Mouse (Mus musculus): ENCODE results near the gene Nfkbil1. TPM values are rescaled to one million over a fixed set of nuclear protein-coding genes. Genes with fewer than 3 reads are reported as not detected.
"Not testable (repeated sequence)": the region's sequence is repeated elsewhere in the genome, so short reads cannot be mapped to it uniquely, and the experiment has no call there.

Nfkbil1 gene
- total RNA-seq, 2 experiments from 2014 or later, result 8.0 to 8.5 TPM

DNA sequence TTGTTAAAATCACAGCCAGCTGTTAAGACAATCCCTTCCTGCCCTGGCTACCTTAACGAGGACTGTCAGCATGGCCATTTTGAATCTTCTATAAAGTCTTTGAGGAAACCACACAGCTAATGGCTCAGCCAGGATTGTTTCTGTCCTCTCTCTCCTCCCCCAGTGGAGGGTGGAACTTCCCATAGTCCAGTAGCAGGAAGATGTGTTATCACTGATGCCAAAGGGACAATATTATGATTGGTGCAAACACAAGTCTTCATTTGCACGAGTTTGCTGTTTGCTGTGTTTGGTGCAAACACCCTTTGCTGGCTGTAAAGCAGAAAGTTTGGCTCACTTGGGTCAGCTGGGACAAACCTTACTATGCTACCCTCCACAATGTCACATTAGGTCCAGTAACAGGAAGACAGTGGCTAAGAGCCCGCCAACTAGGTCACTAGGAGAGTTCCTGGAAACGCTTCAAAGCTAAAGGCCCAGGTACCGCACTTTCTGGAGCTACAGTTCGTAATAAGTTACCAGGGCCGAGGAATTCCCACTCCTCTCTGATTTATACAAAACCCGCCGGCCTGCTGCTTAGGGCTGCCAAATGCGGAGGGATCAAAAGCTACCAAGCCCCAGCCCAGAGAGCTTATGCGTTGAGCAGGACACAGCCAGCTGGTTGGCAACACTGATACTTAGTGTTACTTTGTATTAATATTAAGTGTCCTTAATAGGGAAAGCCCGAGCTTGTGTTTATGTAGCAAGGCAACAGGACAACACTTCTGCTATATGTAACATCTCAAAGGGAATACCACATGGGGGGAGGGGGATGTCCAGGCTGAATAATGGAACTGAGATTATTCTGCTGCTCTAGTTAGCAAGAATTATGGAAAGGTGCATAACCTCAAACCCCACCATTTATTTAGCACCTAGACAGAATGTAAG lies 5.1 kb upstream of the Nfkbil1 start:
- intact Hi-C loops (cut with DNase I), result loop anchor here (10.0 kb wide), 1 partner anchor 346 kb away; the partner anchor contains the start of genes C2 and Ehmt2
- DNase-seq, result no peak

- DNase-seq, result no peak
- intact Hi-C loops (cut with DNase I), result loop anchor here (5.0 to 10.0 kb wide), 2 partner anchors 237 to 345 kb away; partner anchors contain the start of genes C2, Ehmt2 and Vars
These were observed 4.1 kb upstream of the Nfkbil1 start for GRCm38 (mm10) chr17:35239700-35240099.

DNA sequence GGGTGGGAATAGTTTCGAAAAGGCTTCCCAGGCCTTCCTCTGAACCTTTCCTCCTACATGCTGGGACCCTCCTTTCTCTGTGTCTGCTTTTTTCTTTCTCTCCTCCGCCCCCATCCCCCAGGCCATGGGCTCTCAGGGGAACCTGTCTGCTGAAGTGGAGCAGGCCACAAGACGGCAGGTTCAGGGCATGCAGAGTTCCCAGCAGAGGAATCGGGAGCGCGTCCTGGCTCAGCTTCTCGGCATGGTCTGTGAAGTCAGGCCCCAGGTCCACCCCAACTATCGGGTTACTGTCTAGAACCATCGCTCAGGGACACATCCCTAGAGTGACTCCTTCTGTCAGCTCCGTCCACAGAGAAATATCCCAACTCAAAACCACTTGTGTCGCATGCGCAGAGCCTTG lies 1.9 kb upstream of the Nfkbil1 start:
- intact Hi-C loops (cut with DNase I), result loop anchor here (2.0 to 5.0 kb wide), 3 partner anchors 69 to 235 kb away; partner anchors contain the start of gene Vars
- DNase-seq, result no peak

- intact Hi-C loops (cut with DNase I), result loop anchor here (2.0 to 5.0 kb wide), 3 partner anchors 68 to 235 kb away; partner anchors contain the start of gene Vars
These were observed 1.4 kb upstream of the Nfkbil1 start for GRCm38 (mm10) chr17:35236996-35237395.

DNA sequence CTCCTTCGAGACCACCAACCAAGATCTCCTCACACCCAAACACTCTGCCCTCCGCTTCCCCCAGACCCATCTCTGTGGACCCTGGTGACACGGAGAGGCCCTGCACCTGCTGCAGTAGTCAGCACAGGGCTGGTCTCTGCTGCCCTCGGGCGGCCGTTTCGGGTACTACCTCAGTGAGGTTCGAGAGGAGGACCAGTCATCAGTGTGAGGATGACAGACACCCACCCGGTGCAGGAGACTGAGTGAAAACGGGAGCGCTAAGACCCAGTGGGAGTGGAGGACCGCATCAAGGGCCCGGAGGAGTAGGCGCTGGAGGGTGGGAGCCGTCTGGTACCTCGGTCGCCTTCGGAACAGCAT lies 776 bp upstream of the Nfkbil1 start:
- peak; percentile 98 to 100 for DNase-seq
- intact Hi-C loops (cut with DNase I), result loop anchor here (2.0 to 5.0 kb wide), 3 partner anchors 68 to 234 kb away; partner anchors contain the start of gene Vars

More at GRCm38 (mm10) chr17:35236996-35237395, 1.4 kb upstream of the Nfkbil1 start:
- DNase-seq, result no peak

DNA sequence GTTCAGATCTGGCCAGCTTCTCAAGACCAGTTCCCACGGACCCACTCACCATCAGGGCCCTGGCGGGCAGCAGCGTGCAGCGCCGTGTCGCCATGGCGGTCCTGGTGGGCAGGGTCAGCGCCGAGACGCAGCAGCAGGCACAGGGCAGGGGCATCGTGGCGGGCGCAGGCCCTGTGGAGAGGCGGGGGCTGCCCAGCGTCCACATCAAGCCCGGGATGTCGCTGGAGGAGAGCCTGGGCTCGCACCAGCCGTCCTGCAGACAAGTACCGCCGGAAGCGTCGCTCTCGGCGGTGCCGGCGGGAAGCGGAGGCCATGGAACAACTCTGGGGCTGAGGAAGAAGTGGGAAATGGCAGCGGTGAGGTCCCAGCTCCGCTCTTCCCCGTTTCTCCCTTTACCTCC lies 689 bp downstream of the Nfkbil1 start:
- DNase-seq, result peak; percentile 54 to 66

GRCm38 (mm10) chr17:35234090-35234489 lies 1.5 kb downstream of the Nfkbil1 start:
- intact Hi-C loops (cut with DNase I), result not testable (repeated sequence)

More for the DNA sequence above, 689 bp downstream of the Nfkbil1 start:
- intact Hi-C loops (cut with DNase I), result loop anchor here (5.0 kb wide), 1 partner anchor 233 kb away; the partner anchor contains the start of gene Vars

DNA sequence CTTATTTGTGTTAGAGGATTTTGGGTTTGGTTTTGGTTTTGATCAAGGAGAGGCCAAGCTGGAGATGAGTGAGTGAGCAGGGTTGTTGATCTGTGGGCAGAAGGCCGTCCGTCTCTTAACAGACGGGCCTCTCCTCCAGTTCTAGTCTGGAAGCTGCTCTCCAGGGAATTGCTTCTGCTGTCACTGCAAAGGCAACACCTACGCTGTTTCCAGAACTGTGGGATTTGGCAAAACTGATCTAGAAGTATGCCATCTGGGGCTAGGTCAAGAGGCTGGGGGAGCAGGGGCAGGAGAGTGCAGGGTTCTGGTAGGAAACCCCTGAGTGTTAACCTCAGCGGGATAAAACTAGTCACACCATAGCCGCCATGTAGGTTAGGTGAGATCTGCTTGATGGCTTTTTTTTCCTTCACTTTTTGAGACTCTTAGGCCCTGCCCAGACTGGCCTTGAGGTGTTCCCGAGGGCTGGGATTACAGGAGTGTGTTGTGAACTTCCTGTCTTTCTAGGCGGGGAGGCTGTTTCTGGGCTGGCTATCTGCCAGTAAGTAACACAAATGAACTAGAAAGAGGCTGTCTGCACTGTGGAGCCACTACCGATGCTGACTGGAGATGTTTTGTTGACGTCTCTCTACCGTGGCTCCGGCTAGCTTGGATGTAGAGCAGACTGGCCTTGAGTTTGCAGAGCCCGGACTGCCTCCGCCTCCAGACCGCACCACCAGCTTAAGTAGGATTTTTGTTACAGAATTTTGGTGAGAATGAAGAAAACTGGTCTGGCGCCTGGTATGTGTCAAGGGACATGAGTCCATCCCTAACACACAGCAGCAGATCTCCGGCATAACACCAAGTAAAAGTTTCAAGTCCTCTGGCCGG lies 2.2 kb downstream of the Nfkbil1 start, which contains the start of gene Atp6v1g2:
Gene Atp6v1g2, plus strand, starts transcription at position 547 of the 867 bp plus-strand sequence.
- no peak for DNase-seq
- intact Hi-C loops (cut with DNase I), result no loop called here

More at GRCm38 (mm10) chr17:35234090-35234489, 1.5 kb downstream of the Nfkbil1 start:
- not testable (repeated sequence) for DNase-seq

- DNase-seq, result no peak
- intact Hi-C loops (cut with DNase I), result loop anchor here (1.0 kb wide), 1 partner anchor 54 kb away; no protein-coding TSS in a partner anchor
These were observed 2.9 kb downstream of the Nfkbil1 start for GRCm38 (mm10) chr17:35232659-35233058.

- intact Hi-C loops (cut with DNase I), result loop anchor here (1.0 kb wide), 1 partner anchor 54 kb away; no protein-coding TSS in a partner anchor
- peak; percentile 88 to 93 for DNase-seq
These were observed 3.5 kb downstream of the Nfkbil1 start for GRCm38 (mm10) chr17:35232043-35232442.

GRCm38 (mm10) chr17:35231022-35231421 lies 4.6 kb downstream of the Nfkbil1 start:
- intact Hi-C loops (cut with DNase I), result no loop called here
- DNase-seq, result no peak

DNA sequence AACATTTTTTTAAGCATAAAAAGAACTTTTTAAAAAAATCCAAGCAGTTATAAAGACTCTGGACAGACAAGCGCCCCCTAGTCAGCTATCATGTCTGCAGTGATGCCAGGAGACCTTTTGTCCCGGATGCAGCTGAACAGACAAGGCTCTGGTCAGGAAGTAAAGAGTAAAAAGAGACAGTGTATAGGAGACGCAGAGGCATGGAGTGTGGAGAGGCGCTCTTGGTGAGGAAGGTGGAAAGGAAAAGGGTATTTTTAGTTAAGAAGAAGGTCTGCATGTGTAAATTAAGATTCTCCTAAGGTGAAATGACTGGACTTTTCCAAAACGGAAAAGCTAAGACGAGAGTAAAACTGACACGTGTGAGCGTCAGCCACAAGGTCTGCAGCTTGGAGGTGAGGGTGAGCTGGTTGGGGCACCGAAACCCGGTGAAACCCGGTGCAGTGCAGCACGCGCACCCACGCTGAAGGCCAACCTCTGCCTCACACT lies 9.0 kb downstream of the Nfkbil1 start:
- intact Hi-C loops (cut with DNase I), result no loop called here
- DNase-seq, result no peak

DNA sequence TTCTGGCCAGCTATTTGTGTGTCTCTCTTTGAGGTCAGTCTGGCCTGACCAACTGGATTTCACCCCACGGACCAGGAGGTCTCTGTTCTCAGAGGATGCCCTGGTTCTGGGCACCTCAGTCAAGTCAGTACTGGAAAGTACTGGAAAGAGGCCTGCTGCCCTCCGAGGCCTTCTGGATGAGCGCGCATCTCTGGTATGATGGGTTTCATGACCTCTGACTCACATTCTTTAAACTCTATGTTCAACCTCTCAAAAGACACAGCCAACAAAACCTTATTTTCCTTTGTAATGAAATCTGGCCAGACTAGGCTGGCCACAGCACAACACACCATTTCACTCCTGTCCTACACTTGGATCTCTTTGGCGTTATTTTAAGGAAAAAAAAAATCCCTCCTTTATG lies 10.1 kb downstream of the Nfkbil1 start:
- DNase-seq, result no peak
- intact Hi-C loops (cut with DNase I), result no loop called here

- intact Hi-C loops (cut with DNase I), result no loop called here
- no peak for DNase-seq
These were observed 11.0 kb downstream of the Nfkbil1 start for GRCm38 (mm10) chr17:35224641-35225040.

DNA sequence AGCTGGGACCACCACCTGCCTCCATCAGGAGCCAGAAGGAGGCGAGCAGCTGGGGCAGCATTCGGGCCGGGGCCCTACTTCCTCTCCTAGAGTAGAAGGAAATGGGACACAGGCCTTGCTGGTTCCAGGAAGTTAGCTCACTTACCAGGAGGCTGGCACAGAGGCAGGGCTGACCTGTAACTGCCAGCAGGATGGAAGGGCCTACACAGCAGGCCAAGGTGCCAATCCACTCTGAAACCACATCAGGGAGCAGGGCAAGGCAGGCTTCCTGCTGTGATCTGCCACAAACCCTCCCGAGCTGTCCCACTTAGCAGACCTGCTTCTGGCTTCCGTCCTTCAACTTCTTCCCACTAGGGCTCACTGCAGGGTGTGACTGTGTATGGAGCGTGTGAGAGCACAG lies 13.3 kb downstream of the Nfkbil1 start:
- intact Hi-C loops (cut with DNase I), result no loop called here
- DNase-seq, result no peak

DNA sequence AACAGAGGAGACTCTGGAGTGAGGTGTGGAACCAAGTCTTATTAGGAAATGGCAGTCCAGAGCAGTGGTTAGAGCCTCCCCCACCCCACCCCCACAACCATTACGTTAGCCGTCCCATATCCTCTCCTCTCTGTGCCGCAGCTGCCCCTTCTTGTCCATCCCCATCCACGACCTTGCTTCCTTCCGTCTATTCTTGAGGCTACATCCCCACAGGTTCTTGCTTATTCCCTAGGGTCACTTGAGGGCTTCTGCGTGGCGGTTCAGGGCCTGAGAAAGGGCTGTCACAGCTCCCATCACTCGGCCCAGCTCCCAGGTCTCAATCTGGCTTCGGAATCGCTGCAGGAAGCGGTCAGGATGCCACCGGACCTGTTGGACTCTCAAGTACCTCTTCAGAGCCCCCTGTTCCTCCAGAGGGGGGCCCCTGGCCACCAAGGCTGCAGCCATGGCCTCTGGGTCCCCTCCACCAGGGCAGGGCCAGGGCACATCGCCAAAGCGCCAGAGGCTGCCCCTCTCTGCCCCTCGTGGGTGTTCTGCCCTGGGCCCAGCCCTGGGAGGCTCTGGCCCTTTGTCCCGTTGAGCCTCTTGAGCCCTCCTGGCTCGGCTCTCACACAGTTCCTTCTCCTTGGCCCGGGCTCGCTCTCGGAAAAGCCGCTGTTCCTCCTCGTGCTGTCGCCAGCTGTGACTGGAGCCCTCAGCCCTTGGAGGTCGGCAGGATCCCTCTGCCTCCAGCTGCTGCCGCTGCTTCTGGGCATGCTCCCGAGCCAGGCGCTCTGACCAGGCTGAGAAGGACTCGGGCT lies 15.2 kb downstream of the Nfkbil1 start, which contains the start of gene Gm16181:
Gene Gm16181, plus strand, starts transcription at position 679 of the 797 bp plus-strand sequence.
- intact Hi-C loops (cut with DNase I), result loop anchor here (2.0 kb wide), 1 partner anchor 20 kb away; no protein-coding TSS in a partner anchor
- DNase-seq, result peak; percentile 59 to 66

DNA sequence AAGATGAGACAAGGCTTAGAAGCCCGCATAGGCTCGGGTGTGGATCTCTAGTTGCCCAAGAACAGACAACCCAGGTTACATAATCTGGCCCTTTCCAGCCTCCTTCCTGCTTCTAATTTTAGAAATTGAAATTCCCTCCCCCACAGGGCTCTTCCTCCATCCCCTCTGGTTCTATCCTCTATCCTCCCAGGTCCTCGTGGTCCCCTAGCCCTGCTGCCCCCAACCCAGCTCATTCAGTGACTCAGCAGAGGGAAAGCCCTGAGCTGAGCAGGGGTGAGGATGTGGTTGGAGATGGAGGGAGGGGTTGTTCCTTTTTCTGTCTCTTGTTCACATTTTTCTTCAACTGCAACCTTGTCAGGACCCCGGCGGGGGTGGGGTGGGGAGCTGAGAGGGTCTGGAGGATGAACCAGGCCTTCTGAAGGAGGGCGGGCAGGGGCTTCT lies 16.0 kb downstream of the Nfkbil1 start:
- DNase-seq, result peak in 1 of 2 experiments; percentile 52
- intact Hi-C loops (cut with DNase I), result loop anchor here (2.0 kb wide), 1 partner anchor 19 kb away; no protein-coding TSS in a partner anchor

GRCm38 (mm10) chr17:35218516-35219193 lies 16.9 kb downstream of the Nfkbil1 start:
- DNase-seq, result peak; percentile 46 to 49
- intact Hi-C loops (cut with DNase I), result no loop called here

Measured in heart, postnatal 36 days (tissue).